Mouse (Mus musculus): Measurements from ENCODE around the gene Rras.

The Rras gene

GRCm38 (mm10) chr7:45017242-45018061 is at the start of gene Rras:
Gene Rras (plus strand): TSS chr7:45017961.
- peak; percentile 78 for DNase-seq

GRCm38 (mm10) chr7:44970231-44970691 is 47.5 kb upstream of the Rras start:
- DNase-seq, result peak; percentile 79

- no peak for DNase-seq
Measured at GRCm38 (mm10) chr7:44971142-44971541, 46.6 kb upstream of the Rras start.

GRCm38 (mm10) chr7:44973415-44974130 is 44.2 kb upstream of the Rras start:
- no peak for DNase-seq

- peak; percentile 85 for DNase-seq
Measured at GRCm38 (mm10) chr7:44974383-44975116, 43.2 kb upstream of the Rras start, which contains the start of gene Cpt1c. Gene Cpt1c (minus strand): TSS chr7:44974851.

- DNase-seq, result no peak
Measured at GRCm38 (mm10) chr7:44975117-44975419, 42.7 kb upstream of the Rras start.

DNA sequence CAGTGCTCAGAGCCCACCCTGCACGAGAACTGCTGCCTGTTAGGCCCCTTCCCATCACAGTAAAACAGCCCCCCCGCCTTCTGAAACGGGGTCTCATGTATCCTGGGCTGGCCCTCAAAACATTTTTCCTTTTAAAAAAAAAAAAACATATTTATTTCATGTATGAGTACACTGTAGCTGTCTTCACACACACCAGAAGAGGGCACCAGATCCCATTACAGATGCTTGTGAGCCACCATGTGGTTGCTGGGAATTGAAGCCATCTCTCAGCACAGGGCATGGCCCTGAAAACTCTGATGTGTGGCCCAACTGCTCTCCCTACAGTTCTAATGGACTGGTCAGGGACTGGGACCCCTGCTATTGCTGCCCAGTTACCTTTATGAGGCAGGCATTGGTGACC is 39.5 kb upstream of the Rras start:
- DNase-seq, result no peak

GRCm38 (mm10) chr7:44981539-44981938 is 36.2 kb upstream of the Rras start:
- no peak for DNase-seq

DNA sequence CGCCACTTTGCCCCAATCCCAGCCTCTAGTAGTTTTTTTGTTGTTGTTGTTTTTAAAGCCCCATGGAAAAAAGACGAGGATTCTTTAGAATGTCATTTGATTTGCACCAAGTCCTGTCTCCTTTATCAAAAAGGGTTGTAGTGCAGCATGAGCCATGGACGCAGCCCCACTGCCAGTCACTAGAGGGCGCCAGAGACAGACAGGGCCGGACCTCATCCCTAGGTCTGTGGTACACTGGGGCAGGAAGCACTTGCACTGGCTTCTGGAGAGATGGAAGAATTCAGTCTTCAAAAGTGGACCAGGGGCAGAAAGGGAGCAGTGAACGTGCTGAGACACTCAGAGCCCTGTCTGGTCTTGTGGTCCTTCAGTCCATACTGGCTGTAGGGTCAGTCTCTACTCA is 34.7 kb upstream of the Rras start:
- DNase-seq, result peak; percentile 78

- DNase-seq, result no peak
Measured at GRCm38 (mm10) chr7:44983944-44984832, 33.6 kb upstream of the Rras start.

GRCm38 (mm10) chr7:44984833-44985164 is 33.0 kb upstream of the Rras start:
- DNase-seq, result no peak

DNA sequence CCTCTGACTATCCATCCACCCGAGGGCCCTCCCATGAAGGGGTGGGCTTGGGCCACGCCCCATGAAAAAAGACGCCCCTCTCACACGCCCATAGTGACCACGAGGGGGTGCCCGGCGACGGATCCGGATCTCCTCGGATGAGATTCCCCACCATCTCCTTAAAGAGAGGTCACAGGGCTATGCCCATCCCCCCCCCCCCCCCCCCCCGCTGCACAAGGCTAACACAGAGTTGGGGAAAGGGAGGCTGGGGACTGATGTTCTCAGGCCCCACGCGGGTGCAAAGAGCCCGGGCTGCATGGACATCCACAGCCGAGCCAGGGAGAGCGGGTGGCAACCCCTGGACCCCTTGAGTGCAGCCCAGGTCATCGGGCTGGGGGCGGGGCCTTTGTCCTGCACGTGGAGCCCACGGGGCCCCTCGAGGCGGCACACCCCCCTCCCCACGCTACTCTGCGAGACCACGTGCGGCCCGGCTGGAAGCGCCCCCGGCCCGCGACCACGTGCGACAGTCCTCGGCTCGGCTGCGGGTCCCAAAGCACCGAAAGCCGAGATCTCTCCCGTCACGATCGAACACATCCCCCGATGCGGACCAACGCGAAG is 32.1 kb upstream of the Rras start:
- peak; percentile 72 for DNase-seq

DNA sequence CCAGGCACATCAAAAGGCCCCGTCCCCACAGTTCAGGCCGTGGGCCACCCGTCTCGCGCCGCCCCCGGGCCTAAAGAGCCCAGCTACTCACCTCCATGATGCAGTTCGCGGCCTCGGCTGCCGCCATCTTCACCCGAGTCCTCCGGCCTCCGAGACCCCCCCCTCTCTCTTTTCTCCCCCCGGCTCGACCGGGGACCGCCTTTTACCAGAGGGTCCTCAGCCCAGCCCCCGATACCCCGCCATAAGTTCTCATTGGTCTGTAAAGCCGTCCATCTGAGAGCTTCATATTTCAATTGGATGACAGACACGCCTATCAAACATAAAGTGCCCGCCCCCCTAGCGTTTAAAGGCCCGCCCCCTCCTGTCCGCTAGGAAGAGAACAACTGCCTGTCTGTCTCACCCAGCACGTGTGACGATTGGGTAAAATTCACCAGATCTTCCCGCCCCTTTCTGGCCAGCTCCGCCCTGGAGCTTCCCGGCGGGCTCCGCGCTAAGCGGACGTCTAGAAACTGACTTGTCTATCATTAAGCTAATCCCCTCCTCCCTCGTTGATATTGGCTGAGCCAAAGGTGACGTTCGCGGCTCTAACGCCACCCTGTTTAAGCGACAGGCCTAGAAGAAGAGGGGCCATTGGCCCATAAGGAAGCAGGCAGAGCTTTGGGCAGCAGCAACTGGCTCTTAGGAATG is 31.4 kb upstream of the Rras start, which contains the start of gene Prmt1:
Gene Prmt1 (minus strand): TSS at position 377 of the 687 bp plus-strand sequence.
- peak; percentile 98 for DNase-seq

DNA sequence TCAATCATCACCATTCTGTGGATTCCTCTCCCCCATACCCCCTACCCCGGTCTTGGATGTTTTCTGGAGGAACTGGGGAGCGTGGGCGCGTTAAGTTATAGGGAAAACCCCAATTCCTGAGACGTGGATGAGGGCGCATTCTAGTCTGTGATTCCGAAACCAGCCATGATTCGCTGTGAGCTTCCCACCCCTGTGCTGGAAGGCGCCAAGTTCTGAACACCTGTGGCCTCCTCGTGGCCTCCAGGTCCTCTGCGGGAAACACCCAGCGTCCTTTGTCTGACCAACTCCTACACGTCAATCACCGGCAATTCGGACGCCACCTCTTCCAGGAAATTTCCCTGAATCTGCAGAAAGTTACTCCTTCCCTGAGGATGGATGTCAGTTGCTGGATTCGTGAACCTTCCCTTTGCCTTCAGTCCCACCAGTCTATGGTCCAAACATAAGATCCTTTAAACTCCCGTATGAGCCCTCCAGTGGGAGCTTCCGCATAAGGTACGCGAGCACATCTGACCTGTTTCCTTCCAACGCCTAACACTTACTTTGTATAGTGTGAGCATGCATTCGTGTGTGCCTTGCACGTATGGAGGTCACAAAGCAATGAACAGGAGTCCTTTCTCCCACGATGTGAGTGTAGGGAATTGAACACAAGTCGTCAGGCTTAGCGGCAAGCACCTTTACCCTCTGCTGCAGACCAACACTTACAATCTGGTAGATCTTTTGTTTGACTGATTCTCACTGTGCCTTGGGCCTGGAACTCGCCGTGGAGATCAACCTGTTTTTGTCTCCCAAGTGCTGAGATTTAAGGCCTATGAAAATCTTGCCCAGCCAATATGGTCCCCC is 30.7 kb upstream of the Rras start:
- DNase-seq, result no peak

DNA sequence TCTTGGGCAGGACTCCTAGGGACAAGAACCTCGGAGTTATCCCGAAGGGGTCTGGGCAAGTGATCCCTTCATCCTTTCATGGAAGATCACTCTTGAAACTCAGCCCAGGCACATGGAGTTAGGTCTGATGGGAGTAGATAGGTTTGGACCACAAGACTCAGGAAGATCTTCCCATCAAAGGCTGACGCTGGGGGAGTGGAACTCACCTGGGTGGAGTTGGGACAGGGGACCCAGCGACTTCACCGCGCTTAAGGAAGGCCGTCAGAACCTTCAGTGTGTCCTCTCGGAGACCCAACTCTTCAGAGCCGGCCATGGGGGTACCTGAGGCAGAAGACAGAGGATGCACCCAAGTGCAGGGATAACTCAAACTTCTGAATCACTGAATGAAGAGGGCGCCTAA is 21.1 kb upstream of the Rras start:
- no peak for DNase-seq

GRCm38 (mm10) chr7:44997231-44997939 is 20.4 kb upstream of the Rras start, which contains the start of gene Irf3:
Gene Irf3 (plus strand): TSS chr7:44997648.
- DNase-seq, result peak; percentile 95

DNA sequence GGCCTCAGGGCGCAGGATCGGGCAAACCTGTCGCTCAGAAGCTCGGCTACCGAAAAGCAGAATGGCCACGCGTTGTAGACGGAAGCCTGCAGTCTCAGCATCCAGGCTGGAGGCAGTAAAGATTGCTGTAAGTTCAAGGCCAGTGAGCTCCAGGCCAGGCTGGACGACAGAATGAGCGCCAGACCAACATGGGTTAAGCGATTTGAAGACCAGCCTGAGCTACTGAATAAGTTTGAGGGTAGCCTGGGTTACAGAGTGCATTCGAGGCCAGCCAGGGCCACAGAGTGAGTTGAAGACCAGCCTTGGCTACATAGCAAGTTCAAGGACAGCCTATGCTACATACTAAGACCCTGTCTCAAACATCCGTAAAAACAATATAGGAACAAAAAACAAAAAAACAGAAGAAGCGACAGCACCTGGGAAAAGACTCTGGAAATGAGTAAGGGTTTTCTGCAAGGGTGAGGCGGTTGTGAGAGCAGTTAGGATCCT is 19.8 kb upstream of the Rras start:
- no peak for DNase-seq

DNA sequence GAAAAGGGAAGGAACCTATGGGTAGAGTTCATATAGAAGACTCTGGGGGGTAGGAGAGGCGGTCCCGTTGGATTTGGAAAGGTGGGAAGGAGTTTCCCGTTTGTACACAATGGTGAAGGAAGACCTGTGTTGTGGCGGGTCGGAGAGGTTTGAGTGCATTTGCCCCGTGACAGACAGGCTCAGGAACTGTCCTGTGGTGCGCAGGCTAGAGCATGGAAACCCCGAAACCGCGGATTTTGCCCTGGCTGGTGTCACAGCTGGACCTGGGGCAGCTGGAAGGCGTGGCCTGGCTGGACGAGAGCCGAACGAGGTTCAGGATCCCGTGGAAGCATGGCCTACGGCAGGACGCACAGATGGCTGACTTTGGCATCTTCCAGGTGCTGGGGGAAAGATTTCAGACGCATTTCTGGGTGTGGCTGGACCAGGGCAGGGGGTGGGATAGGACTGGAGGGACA is 19.2 kb upstream of the Rras start, which contains the start of gene Bcl2l12:
Gene Bcl2l12 (minus strand): TSS at position 212 of the 455 bp plus-strand sequence.
- no peak for DNase-seq

- no peak for DNase-seq
Measured at GRCm38 (mm10) chr7:44999753-45000152, 18.0 kb upstream of the Rras start.
